Mouse (Mus musculus) stomach, embryonic 14.5 days (tissue): Measurements from ENCODE around the gene Cd81. TPM values are rescaled to one million over a fixed set of nuclear protein-coding genes. Genes with fewer than 3 reads are reported as not detected.

ENCODE experiments used
- ATAC-seq: fragments of 200-750 bp; cut with Nextera tagmentation; 2 replicates; pipeline ENCODE4 v1.8.0; 2017; ENCODE audit warnings: low read depth, moderate TSS enrichment; ENCODE audit not compliant: insufficient number of reproducible peaks, insufficient read depth, low FRiP score
- H3K27ac ChIP-seq: fragments of 300-500 bp; sonication (generic); 2 replicates; pipeline ENCODE4 v1.5.1; 2014; ENCODE audit warnings: mild to moderate bottlenecking, low read length, moderate library complexity, mixed read lengths
- H3K27me3 ChIP-seq: fragments of 300-500 bp; sonication (generic); 2 replicates; pipeline ENCODE4 v1.6.1; 2014; ENCODE audit warnings: low read length, control low read depth, mixed read lengths; ENCODE audit not compliant: control insufficient read depth, insufficient read depth
- H3K36me3 ChIP-seq: fragments of 300-500 bp; sonication (generic); 2 replicates; pipeline ENCODE4 v1.6.1; 2014; ENCODE audit warnings: mild to moderate bottlenecking, control low read depth, low read length, moderate library complexity, mixed read lengths; ENCODE audit not compliant: control insufficient read depth, insufficient read depth
- H3K4me1 ChIP-seq: fragments of 300-500 bp; sonication (generic); 2 replicates; pipeline ENCODE4 v1.6.1; 2014; ENCODE audit warnings: low read length, control low read depth, mixed read lengths; ENCODE audit not compliant: control insufficient read depth, insufficient read depth
- H3K4me2 ChIP-seq: fragments of 300-500 bp; sonication (generic); replicated peaks from 2 replicates; pipeline ENCODE4 v1.6.1; 2014; ENCODE audit warnings: low read depth, low read length, control low read depth
- H3K4me3 ChIP-seq: fragments of 300-500 bp; sonication (generic); 2 replicates; pipeline ENCODE4 v1.5.1; 2014; ENCODE audit warnings: low read depth, low read length, control low read depth
- H3K9ac ChIP-seq: fragments of 300-500 bp; sonication (generic); replicated peaks from 2 replicates; pipeline ENCODE4 v1.6.1; 2014; ENCODE audit warnings: low read depth, mild to moderate bottlenecking, control low read depth, low read length, moderate library complexity, mixed read lengths
- H3K9me3 ChIP-seq: fragments of 300-500 bp; sonication (generic); 2 replicates; pipeline ENCODE4 v1.6.1; 2016; ENCODE audit warnings: low read depth, low read length, control low read depth; ENCODE audit not compliant: control insufficient read depth
- WGBS: fragments of 180-500 bp; shearing (Covaris S2); extraction: QIAGEN DNeasy Blood & Tissue Kit; methylation state at CpG from one replicate; pipeline ENCODE4 v1.1.7; 2014; 5-methylcytosine and 5-hydroxymethylcytosine counted together
- polyA plus RNA-seq: library from polyadenylated mRNA; unstranded; fragments of >200 nt; fragmentation: Nextera tagmentation; extraction: Ambion mirVana; gene quantifications from 2 replicates; pipeline ENCODE4 v1.2.1, GENCODE M21; 2014

Gene Cd81
- polyA plus RNA-seq, 1 experiment from 2014 or later, result 725 TPM

- no peaks in the 10 kb centered on the region for H3K27me3 ChIP-seq
- no peak overlapping the region for H3K27ac ChIP-seq
- WGBS, result 69% methylated on average over 4 of the region's 4 CpGs
- no peak overlapping the region for H3K9ac ChIP-seq
- no peaks in the 10 kb centered on the region for H3K9me3 ChIP-seq
- no peak overlapping the region for H3K4me3 ChIP-seq
- no peak overlapping the region for H3K4me2 ChIP-seq
- no peak for ATAC-seq
- no peaks in the 10 kb centered on the region for H3K36me3 ChIP-seq
- H3K4me1 ChIP-seq, result peaks cover 5% of the 10 kb centered on the region
These were observed 25.3 kb upstream of the Cd81 start for GRCm38 (mm10) chr7:143027196-143027595.

GRCm38 (mm10) chr7:143031816-143032215 is 20.7 kb upstream of the Cd81 start:
- Histone ChIP-seq H3K9ac (no peak overlapping the region), H3K9me3 (no peaks in the 10 kb centered on the region), H3K4me3 (no peak overlapping the region), H3K4me1 (peaks cover 5% of the 10 kb centered on the region), H3K27ac (no peak overlapping the region), H3K27me3 (no peaks in the 10 kb centered on the region), H3K36me3 (no peaks in the 10 kb centered on the region), H3K4me2 (no peak overlapping the region)
- ATAC-seq, result no peak
- 71% methylated on average over 1 of the region's 1 CpGs for WGBS

GRCm38 (mm10) chr7:143033581-143033980 is 19.0 kb upstream of the Cd81 start:
- H3K36me3 ChIP-seq, result no peaks in the 10 kb centered on the region
- no peak overlapping the region for H3K9ac ChIP-seq
- no peak overlapping the region for H3K4me2 ChIP-seq
- ATAC-seq, result no peak
- no peak overlapping the region for H3K27ac ChIP-seq
- no peaks in the 10 kb centered on the region for H3K4me1 ChIP-seq
- no peaks in the 10 kb centered on the region for H3K27me3 ChIP-seq
- H3K9me3 ChIP-seq, result no peaks in the 10 kb centered on the region
- H3K4me3 ChIP-seq, result no peak overlapping the region
- 87% methylated on average over 4 of the region's 4 CpGs for WGBS

- no peaks in the 10 kb centered on the region for H3K27me3 ChIP-seq
- no peak overlapping the region for H3K4me2 ChIP-seq
- 94% methylated on average over 2 of the region's 2 CpGs for WGBS
- no peak overlapping the region for H3K9ac ChIP-seq
- H3K4me3 ChIP-seq, result no peak overlapping the region
- ATAC-seq, result no peak
- no peaks in the 10 kb centered on the region for H3K9me3 ChIP-seq
- H3K36me3 ChIP-seq, result no peaks in the 10 kb centered on the region
- H3K4me1 ChIP-seq, result no peaks in the 10 kb centered on the region
- no peak overlapping the region for H3K27ac ChIP-seq
These were observed 18.4 kb upstream of the Cd81 start for GRCm38 (mm10) chr7:143034112-143034511.

GRCm38 (mm10) chr7:143034519-143035450 is 17.8 kb upstream of the Cd81 start:
- H3K9me3 ChIP-seq, result no peaks in the 10 kb centered on the region
- H3K4me1 ChIP-seq, result no peaks in the 10 kb centered on the region
- no peaks in the 10 kb centered on the region for H3K36me3 ChIP-seq
- no peaks in the 10 kb centered on the region for H3K27me3 ChIP-seq
- WGBS, result 86% methylated on average over 8 of the region's 8 CpGs
- ATAC-seq, result no peak
- no peak overlapping the region for H3K9ac ChIP-seq
- no peak overlapping the region for H3K27ac ChIP-seq
- H3K4me3 ChIP-seq, result no peak overlapping the region
- no peak overlapping the region for H3K4me2 ChIP-seq

- H3K9me3 ChIP-seq, result no peaks in the 10 kb centered on the region
- WGBS, result 73% methylated on average over 3 of the region's 3 CpGs
- no peak for ATAC-seq
- H3K27ac ChIP-seq, result no peak overlapping the region
- H3K4me3 ChIP-seq, result no peak overlapping the region
- 0 out of 2 replicates have a peak, but pooled peaks cover 6% of the 10 kb centered on the region for H3K4me1 ChIP-seq
- no peak overlapping the region for H3K9ac ChIP-seq
- H3K36me3 ChIP-seq, result no peaks in the 10 kb centered on the region
- H3K27me3 ChIP-seq, result no peaks in the 10 kb centered on the region
- H3K4me2 ChIP-seq, result no peak overlapping the region
These were observed 15.8 kb upstream of the Cd81 start for GRCm38 (mm10) chr7:143036787-143037186.

GRCm38 (mm10) chr7:143037306-143037705 is 15.2 kb upstream of the Cd81 start:
- no peak for ATAC-seq
- Histone ChIP-seq H3K36me3 (no peaks in the 10 kb centered on the region), H3K27ac (no peak overlapping the region), H3K4me3 (no peak overlapping the region), H3K4me1 (peaks cover 7% of the 10 kb centered on the region; the same call in 1 of the 2 replicates), H3K4me2 (no peak overlapping the region), H3K9me3 (no peaks in the 10 kb centered on the region), H3K9ac (no peak overlapping the region), H3K27me3 (no peaks in the 10 kb centered on the region)
- 92% methylated on average over 4 of the region's 4 CpGs for WGBS

GRCm38 (mm10) chr7:143038174-143038931 is 14.2 kb upstream of the Cd81 start:
- Histone ChIP-seq H3K4me1 (peaks cover 9% of the 10 kb centered on the region; the same call in 1 of the 2 replicates), H3K9me3 (no peaks in the 10 kb centered on the region), H3K27me3 (no peaks in the 10 kb centered on the region), H3K27ac (no peak overlapping the region), H3K4me2 (no peak overlapping the region), H3K4me3 (no peak overlapping the region), H3K9ac (no peak overlapping the region), H3K36me3 (no peaks in the 10 kb centered on the region)
- no peak for ATAC-seq
- WGBS, result 94% methylated on average over 3 of the region's 3 CpGs
